Mouse (Mus musculus): ENCODE data around the gene Stap2. TPM values are rescaled to one million over a fixed set of nuclear protein-coding genes. Genes with fewer than 3 reads are reported as not detected.

Stap2 gene
- polyA plus RNA-seq, 1 experiment from 2014 or later: 6.5 TPM

- peak; percentile 85 for ATAC-seq (ENCODE audit: low FRiP score)
- Histone ChIP-seq H3K27me3 (no peaks in the 10 kb centered on the region), H3K27ac (peak within 1 kb of the TSS; percentile 66; the same call in 1 of the 2 replicates), H3K36me3 (peaks cover 14% of the 10 kb centered on the region), H3K4me3 (peak within 1 kb of the TSS; percentile 77), H3K9ac (peak within 1 kb of the TSS; percentile 82), H3K4me2 (replicated peaks) (peak within 1 kb of the TSS; percentile 84), H3K9me3 (replicated peaks) (no peaks in the 10 kb centered on the region), H3K4me1 (peaks cover 11% of the 10 kb centered on the region)
- WGBS: 11% methylated on average over 35 of the region's 35 CpGs
Measured at GRCm38 (mm10) chr17:55986030-55986961, 19.1 kb downstream of the Stap2 start, which contains the start of gene Fsd1. TSS of gene Fsd1 (plus strand) at chr17:55986509.

GRCm38 (mm10) chr17:55977301-55977700 lies 28.1 kb downstream of the Stap2 start:
- Histone ChIP-seq H3K4me1 (peaks cover 21% of the 10 kb centered on the region), H3K4me2 (replicated peaks) (no peak overlapping the region), H3K9ac (no peak overlapping the region), H3K4me3 (no peak overlapping the region), H3K9me3 (replicated peaks) (no peaks in the 10 kb centered on the region), H3K36me3 (peaks cover 30% of the 10 kb centered on the region), H3K27ac (peak overlapping the region; percentile 71; the same call in 1 of the 2 replicates), H3K27me3 (no peaks in the 10 kb centered on the region)
- WGBS: 50% methylated on average over 3 of the region's 3 CpGs
- ATAC-seq (ENCODE audit: low FRiP score): 0 out of 2 replicates have a peak, but pooled peaks have one; percentile 3

GRCm38 (mm10) chr17:55976255-55976862 lies 29.0 kb downstream of the Stap2 start:
- Histone ChIP-seq H3K4me1 (peaks cover 29% of the 10 kb centered on the region), H3K9ac (peak overlapping the region; percentile 39), H3K27ac (peak overlapping the region; percentile 71), H3K27me3 (no peaks in the 10 kb centered on the region), H3K4me3 (no peak overlapping the region), H3K9me3 (replicated peaks) (no peaks in the 10 kb centered on the region), H3K36me3 (peaks cover 30% of the 10 kb centered on the region), H3K4me2 (replicated peaks) (no peak overlapping the region)
- ATAC-seq (ENCODE audit: low FRiP score): peak; percentile 72
- 15% methylated on average over 13 of the region's 13 CpGs for WGBS

- ATAC-seq (ENCODE audit: low FRiP score): no peak
- H3K9ac ChIP-seq: peak overlapping the region; percentile 80
- H3K27ac ChIP-seq: peak overlapping the region; percentile 93; the same call in 1 of the 2 replicates
- peaks cover 57% of the 10 kb centered on the region for H3K4me1 ChIP-seq
- peak overlapping the region; percentile 77 for H3K4me2 ChIP-seq (replicated peaks)
- 20% methylated on average over 22 of the region's 22 CpGs for WGBS
- H3K9me3 ChIP-seq (replicated peaks): no peaks in the 10 kb centered on the region
- H3K4me3 ChIP-seq: peak overlapping the region; percentile 59
- peaks cover 44% of the 10 kb centered on the region for H3K36me3 ChIP-seq
- no peaks in the 10 kb centered on the region for H3K27me3 ChIP-seq
Measured at GRCm38 (mm10) chr17:55971453-55971852, 33.9 kb downstream of the Stap2 start.

GRCm38 (mm10) chr17:55969966-55970891 lies 35.2 kb downstream of the Stap2 start, which contains the start of gene Shd:
TSS of gene Shd (plus strand) at chr17:55970467.
- Histone ChIP-seq H3K27ac (peak within 1 kb of the TSS; percentile 93), H3K4me2 (replicated peaks) (peak within 1 kb of the TSS; percentile 77), H3K9me3 (replicated peaks) (no peaks in the 10 kb centered on the region), H3K4me3 (peak within 1 kb of the TSS; percentile 59), H3K4me1 (peaks cover 51% of the 10 kb centered on the region), H3K9ac (peak within 1 kb of the TSS; percentile 80), H3K36me3 (peaks cover 49% of the 10 kb centered on the region), H3K27me3 (no peaks in the 10 kb centered on the region)
- peak; percentile 57 for ATAC-seq (ENCODE audit: low FRiP score)
- WGBS: 8% methylated on average over 55 of the region's 55 CpGs

GRCm38 (mm10) chr17:55969560-55969959 lies 35.8 kb downstream of the Stap2 start:
- H3K4me3 ChIP-seq: peak overlapping the region; percentile 59
- H3K36me3 ChIP-seq: peaks cover 51% of the 10 kb centered on the region

GRCm38 (mm10) chr17:55968210-55968609 lies 37.2 kb downstream of the Stap2 start:
- ATAC-seq (ENCODE audit: low FRiP score): peak; percentile 1; the same call in 1 of the 2 replicates
- no peak overlapping the region for H3K4me2 ChIP-seq (replicated peaks)
- H3K4me1 ChIP-seq: peaks cover 52% of the 10 kb centered on the region
- H3K4me3 ChIP-seq: no peak overlapping the region
- H3K9ac ChIP-seq: peak overlapping the region; percentile 1; the same call in 1 of the 2 replicates
- H3K9me3 ChIP-seq (replicated peaks): no peaks in the 10 kb centered on the region
- H3K27ac ChIP-seq: peak overlapping the region; percentile 93
- 49% methylated on average over 7 of the region's 7 CpGs for WGBS
- no peaks in the 10 kb centered on the region for H3K27me3 ChIP-seq
- peaks cover 45% of the 10 kb centered on the region for H3K36me3 ChIP-seq

More at GRCm38 (mm10) chr17:55969560-55969959, 35.8 kb downstream of the Stap2 start:
- Histone ChIP-seq H3K4me1 (peaks cover 51% of the 10 kb centered on the region), H3K27ac (peak overlapping the region; percentile 93), H3K4me2 (replicated peaks) (peak overlapping the region; percentile 77), H3K9ac (peak overlapping the region; percentile 80; the same call in 1 of the 2 replicates), H3K9me3 (replicated peaks) (no peaks in the 10 kb centered on the region), H3K27me3 (no peaks in the 10 kb centered on the region)
- 25% methylated on average over 14 of the region's 14 CpGs for WGBS
- peak; percentile 79 for ATAC-seq (ENCODE audit: low FRiP score)

- Histone ChIP-seq H3K4me2 (replicated peaks) (no peak overlapping the region), H3K4me1 (peaks cover 44% of the 10 kb centered on the region), H3K4me3 (no peak overlapping the region), H3K27me3 (no peaks in the 10 kb centered on the region), H3K36me3 (peaks cover 40% of the 10 kb centered on the region), H3K27ac (no peak overlapping the region), H3K9ac (no peak overlapping the region), H3K9me3 (replicated peaks) (no peaks in the 10 kb centered on the region)
- no peak for ATAC-seq (ENCODE audit: low FRiP score)
- WGBS: 92% methylated on average over 4 of the region's 4 CpGs
Measured at GRCm38 (mm10) chr17:55967186-55967585, 38.2 kb downstream of the Stap2 start.

- peaks cover 32% of the 10 kb centered on the region for H3K4me1 ChIP-seq
- 87% methylated on average over 9 of the region's 9 CpGs for WGBS
- ATAC-seq (ENCODE audit: low FRiP score): no peak
- no peaks in the 10 kb centered on the region for H3K9me3 ChIP-seq (replicated peaks)
- H3K36me3 ChIP-seq: peaks cover 54% of the 10 kb centered on the region
- H3K4me2 ChIP-seq (replicated peaks): no peak overlapping the region
- no peak overlapping the region for H3K27ac ChIP-seq
- no peaks in the 10 kb centered on the region for H3K27me3 ChIP-seq
- H3K9ac ChIP-seq: no peak overlapping the region
- no peak overlapping the region for H3K4me3 ChIP-seq
Measured at GRCm38 (mm10) chr17:55964996-55965395, 40.4 kb downstream of the Stap2 start.

GRCm38 (mm10) chr17:55964496-55964895 lies 40.9 kb downstream of the Stap2 start:
- 92% methylated on average over 10 of the region's 10 CpGs for WGBS
- Histone ChIP-seq H3K36me3 (peaks cover 54% of the 10 kb centered on the region), H3K4me1 (peaks cover 30% of the 10 kb centered on the region), H3K27ac (no peak overlapping the region), H3K4me3 (no peak overlapping the region), H3K9ac (no peak overlapping the region), H3K9me3 (replicated peaks) (no peaks in the 10 kb centered on the region), H3K27me3 (no peaks in the 10 kb centered on the region), H3K4me2 (replicated peaks) (no peak overlapping the region)
- ATAC-seq (ENCODE audit: low FRiP score): no peak

GRCm38 (mm10) chr17:55963171-55963570 lies 42.2 kb downstream of the Stap2 start:
- Histone ChIP-seq H3K4me3 (no peak overlapping the region), H3K9me3 (replicated peaks) (no peaks in the 10 kb centered on the region), H3K4me2 (replicated peaks) (no peak overlapping the region), H3K27ac (peak overlapping the region; percentile 23; the same call in 1 of the 2 replicates), H3K4me1 (peaks cover 21% of the 10 kb centered on the region), H3K36me3 (peaks cover 54% of the 10 kb centered on the region), H3K9ac (no peak overlapping the region), H3K27me3 (no peaks in the 10 kb centered on the region)
- no peak for ATAC-seq (ENCODE audit: low FRiP score)
- WGBS: 82% methylated on average over 14 of the region's 14 CpGs

Measured in hindbrain, embryonic 12.5 days (tissue).